Mouse (Mus musculus) granulocyte monocyte progenitor cell, adult 5-6 weeks (primary cell): ENCODE data around the gene Srrm1. TPM values are rescaled to one million over a fixed set of nuclear protein-coding genes. Genes with fewer than 3 reads are reported as not detected.
"Not testable (repeated sequence)": the region's sequence is repeated elsewhere in the genome, so short reads cannot be mapped to it uniquely, and the experiment has no call there.

Source experiments
- ATAC-seq: replicated peaks from 2 replicates; pipeline ENCODE4 v1.8.0; 2016; ENCODE audit warnings: mild to moderate bottlenecking, moderate TSS enrichment, inconsistent platforms; ENCODE audit not compliant: poor library complexity, severe bottlenecking
- total RNA-seq, 2 experiments: library from RNA; stranded (forward) in 1 of 2; stranded (reverse) in 1 of 2; fragments of 200-712, 200-1000 nt in 1 of 2; fragments of >200 nt in 1 of 2; fragmentation: Nextera tagmentation in 1 of 2; gene quantifications; 2 replicates each; pipeline ENCODE4 v1.2.3; 2014 to 2017

The Srrm1 gene
- total RNA-seq, 2 experiments from 2014 or later = 84.9 to 260 TPM

GRCm38 (mm10) chr4:135355886-135356550 lies 2.9 kb upstream of the Srrm1 start:
- no peak for ATAC-seq

GRCm38 (mm10) chr4:135354751-135355150 lies 1.6 kb upstream of the Srrm1 start:
- not testable (repeated sequence) for ATAC-seq

GRCm38 (mm10) chr4:135353794-135354450 lies 801 bp upstream of the Srrm1 start:
- no peak for ATAC-seq

- peak; percentile 28 for ATAC-seq
These were observed 625 bp downstream of the Srrm1 start for GRCm38 (mm10) chr4:135352326-135353065.

- no peak for ATAC-seq
These were observed 15.7 kb downstream of the Srrm1 start for GRCm38 (mm10) chr4:135337376-135337942.

GRCm38 (mm10) chr4:135336023-135336357 lies 17.1 kb downstream of the Srrm1 start:
- no peak for ATAC-seq

GRCm38 (mm10) chr4:135335327-135336022 lies 17.6 kb downstream of the Srrm1 start:
- no peak for ATAC-seq

GRCm38 (mm10) chr4:135326469-135326868 lies 26.7 kb downstream of the Srrm1 start:
- no peak for ATAC-seq

- no peak for ATAC-seq
These were observed 27.1 kb downstream of the Srrm1 start for GRCm38 (mm10) chr4:135326046-135326445.

GRCm38 (mm10) chr4:135323021-135323420 lies 30.1 kb downstream of the Srrm1 start:
- no peak for ATAC-seq

- ATAC-seq = peak; percentile 33
These were observed 35.2 kb downstream of the Srrm1 start for GRCm38 (mm10) chr4:135317966-135318365.

GRCm38 (mm10) chr4:135317539-135317938 lies 35.6 kb downstream of the Srrm1 start:
- no peak for ATAC-seq

- no peak for ATAC-seq
These were observed 37.8 kb downstream of the Srrm1 start for GRCm38 (mm10) chr4:135315287-135315686.

GRCm38 (mm10) chr4:135314419-135314832 lies 38.7 kb downstream of the Srrm1 start:
- peak; percentile 21 for ATAC-seq

GRCm38 (mm10) chr4:135313761-135314241 lies 39.3 kb downstream of the Srrm1 start:
- ATAC-seq = peak; percentile 72

- ATAC-seq = peak; percentile 52
These were observed 39.9 kb downstream of the Srrm1 start for GRCm38 (mm10) chr4:135313111-135313691.

- no peak for ATAC-seq
These were observed 40.4 kb downstream of the Srrm1 start for GRCm38 (mm10) chr4:135312706-135313105.

GRCm38 (mm10) chr4:135310371-135310770 lies 42.8 kb downstream of the Srrm1 start:
- ATAC-seq = no peak

- ATAC-seq = no peak
These were observed 43.4 kb downstream of the Srrm1 start for GRCm38 (mm10) chr4:135309726-135310125.

GRCm38 (mm10) chr4:135309112-135309659 lies 43.9 kb downstream of the Srrm1 start:
- no peak for ATAC-seq
